Mouse (Mus musculus): ENCODE results near the gene Gm10188. TPM values are rescaled to one million over a fixed set of nuclear protein-coding genes. Genes with fewer than 3 reads are reported as not detected.

Gm10188 gene
- not detected for total RNA-seq (2021)
- long read RNA-seq, experiment 1 = 0 reads
- long read RNA-seq, experiment 2 = 0 reads

DNA sequence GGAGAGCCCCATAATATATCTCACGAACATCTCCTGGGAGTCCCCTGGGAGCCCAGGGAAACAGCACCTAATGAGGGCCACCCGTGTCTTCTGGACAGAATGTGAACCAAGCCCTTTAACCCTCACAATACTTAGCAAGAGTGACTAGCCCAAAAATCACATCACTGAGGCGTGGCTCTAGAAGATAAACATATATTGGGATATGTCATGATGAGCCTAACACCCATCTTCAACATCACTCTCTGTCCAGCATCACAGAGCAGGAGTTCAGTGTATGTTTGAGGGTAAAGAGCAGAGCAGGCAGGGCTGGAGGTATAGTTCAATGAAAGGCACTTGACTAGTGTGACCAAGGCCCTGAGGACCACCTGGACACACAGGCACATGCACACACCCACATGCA is at the start of gene Gm10188:
Gene Gm10188 (minus strand): TSS at position 101 of the 400 bp plus-strand sequence.
- no peak for DNase-seq (ENCODE audit: low spot score in 2 of 2)

DNA sequence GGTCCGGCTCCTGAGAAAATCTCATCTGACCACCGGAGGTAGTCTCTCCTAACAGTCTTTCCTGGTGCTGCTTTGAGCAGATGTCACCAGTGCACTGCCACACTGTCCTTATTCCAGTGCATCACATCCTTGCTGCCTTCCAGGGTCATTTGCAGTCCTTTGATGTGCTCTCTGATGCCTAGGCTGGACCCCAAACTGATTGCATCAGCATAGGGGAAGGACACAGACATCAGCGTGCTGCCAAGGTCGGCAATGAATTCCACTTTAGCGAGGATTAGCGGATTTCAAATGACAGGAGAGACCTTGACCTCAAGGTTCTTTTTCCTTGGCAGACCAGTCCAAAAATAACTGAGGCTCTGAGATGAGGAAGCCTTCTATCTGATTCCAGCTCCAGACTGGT is 47.6 kb upstream of the Gm10188 start:
- no peak for DNase-seq (ENCODE audit: low spot score in 2 of 2)

DNA sequence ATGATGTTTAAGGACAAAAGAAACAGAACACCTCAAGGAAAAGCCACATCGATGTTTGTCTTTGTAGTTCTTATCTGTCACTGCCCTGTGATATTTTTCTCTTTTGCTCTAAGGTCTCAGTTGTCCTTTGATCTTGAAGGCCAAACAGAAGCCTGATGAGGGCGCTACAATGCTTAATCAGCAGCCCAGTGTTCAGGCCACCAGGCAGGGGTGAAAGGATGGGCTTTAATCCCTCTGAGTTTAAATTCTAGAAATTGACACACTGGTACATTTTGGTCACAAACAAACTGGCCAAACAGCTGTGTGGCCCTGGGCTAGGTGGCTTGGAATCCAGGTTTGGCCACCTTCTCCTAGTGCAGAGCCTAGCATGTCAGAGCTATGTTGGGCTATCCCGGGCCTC is 47.1 kb upstream of the Gm10188 start:
- no peak for DNase-seq (ENCODE audit: low spot score in 2 of 2)

DNA sequence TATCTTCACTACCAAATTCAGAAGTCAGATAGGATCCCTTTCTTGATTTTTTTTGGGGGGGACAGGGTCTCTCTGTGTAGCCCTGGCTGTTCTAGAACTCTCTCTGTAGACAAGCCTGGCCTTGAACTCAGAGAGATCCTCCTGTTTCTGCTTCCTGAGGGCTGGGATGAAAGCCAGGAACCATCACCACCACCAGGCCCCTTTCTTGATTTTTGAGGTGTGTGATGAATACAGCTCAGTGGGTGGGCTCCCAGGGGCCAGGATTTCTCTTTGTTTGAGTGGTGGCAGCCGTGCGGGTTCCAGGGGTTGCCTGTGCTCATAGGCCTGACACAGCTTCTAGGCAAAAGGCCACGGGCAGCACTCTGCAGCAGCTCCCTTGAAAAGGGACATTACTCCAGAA is 41.7 kb upstream of the Gm10188 start:
- DNase-seq (ENCODE audit: low spot score in 2 of 2) = no peak

DNA sequence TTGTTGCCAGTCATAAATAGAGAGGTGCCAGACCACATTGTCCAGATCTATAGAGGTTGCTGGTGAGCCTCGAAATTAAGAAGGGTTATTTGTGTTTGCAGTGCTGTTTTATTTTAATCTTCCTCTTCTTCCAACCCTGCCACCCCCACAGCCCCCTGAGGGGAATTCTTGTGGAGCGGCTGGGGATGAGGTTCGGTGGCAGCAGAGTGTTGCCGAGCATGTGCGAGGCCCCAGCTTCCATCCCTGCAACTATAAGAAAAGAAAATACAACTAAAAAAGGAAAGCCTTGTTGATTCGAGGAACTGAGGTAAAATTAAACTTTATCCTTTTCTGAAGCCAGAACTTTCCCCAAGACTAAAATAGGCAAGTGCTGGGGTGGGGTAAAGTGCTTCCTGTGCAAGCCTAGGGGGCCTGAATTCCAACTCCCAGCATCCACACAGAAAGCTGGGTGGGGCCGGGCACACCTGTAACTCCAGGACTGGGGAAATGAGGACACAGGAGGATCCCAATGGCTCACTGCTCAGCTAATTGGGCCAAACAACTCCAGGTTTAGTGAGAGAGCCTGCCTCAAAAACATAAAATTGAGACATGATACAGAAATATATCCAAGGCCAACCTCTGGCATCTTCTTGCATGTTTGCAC is 39.0 kb upstream of the Gm10188 start:
- no peak for DNase-seq (ENCODE audit: low spot score in 2 of 2)

DNA sequence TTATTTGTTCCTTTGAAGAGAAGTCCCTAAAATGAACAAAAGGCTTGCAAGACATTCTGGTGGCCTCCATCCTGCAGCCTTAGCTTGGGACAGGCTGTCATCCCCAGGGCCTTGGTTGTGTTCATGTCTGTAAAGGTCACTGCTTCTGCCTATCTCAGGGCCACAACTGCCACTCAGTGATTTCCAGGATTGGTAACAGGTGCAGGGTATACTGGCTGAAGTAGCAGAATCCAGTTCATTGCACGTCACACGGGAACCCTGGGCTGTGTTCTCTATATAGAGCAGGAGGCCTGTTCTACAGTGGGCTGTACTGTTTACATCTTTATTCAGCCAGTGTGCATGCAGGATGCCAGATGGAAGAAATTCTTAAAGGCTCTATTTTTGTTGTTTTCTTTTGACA is 38.4 kb upstream of the Gm10188 start:
- DNase-seq (ENCODE audit: low spot score in 2 of 2) = no peak

DNA sequence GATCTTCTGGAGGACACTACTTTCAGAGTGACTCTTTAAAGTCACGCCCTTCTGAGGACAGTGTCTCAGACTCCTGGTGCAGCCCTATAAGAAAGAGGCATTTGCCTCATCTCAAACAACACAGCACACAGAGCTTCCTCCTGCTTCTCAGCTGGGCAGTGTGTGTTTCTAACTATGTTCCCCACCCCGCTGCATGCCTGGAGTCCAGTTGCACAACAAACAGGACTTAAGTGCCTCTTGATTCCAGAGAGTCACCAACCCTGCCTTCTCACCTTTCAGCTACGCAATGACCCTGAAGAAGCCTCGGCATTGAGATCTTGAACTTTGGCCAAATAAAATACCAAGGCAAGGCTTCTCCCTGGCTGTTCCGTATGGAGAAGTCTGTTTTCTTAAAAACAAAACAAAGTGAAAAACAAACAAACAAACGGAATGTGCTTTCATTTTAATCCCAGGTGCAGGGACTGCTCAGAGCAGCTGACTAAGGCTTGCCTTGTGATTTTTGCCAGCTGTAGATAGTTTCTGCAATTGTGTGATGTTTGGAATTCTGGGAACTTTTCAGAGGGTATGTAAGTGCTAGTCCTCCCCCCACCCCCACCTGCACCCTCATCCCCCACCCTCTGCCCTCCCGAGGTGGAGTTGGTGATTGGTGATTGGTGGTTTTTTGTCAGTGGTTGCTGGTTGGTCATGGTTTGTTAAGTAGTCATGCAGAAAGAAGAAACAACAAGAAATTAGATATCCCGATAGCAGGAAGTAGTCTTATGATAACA is 37.4 kb upstream of the Gm10188 start:
- DNase-seq (ENCODE audit: low spot score in 2 of 2) = no peak

DNA sequence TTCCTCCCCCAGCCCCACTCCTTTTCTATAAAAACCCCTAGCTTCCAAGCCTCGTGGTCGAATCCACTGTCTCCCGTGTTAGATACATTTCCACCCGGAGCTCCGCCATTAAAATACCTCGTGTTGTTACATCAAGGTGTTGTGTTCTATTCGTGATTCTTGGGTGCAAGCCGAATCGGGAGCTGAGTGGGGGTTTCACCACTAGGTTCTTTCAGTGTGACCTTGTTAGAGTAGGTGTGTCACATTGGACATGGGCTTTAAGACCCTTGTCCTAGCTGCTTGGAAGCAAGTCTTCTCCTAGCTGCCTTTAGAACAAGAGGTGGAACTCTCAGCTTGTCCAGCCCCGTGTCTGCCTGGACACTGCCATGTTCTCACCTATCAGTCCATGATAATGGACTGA is 36.4 kb upstream of the Gm10188 start:
- DNase-seq (ENCODE audit: low spot score in 2 of 2) = no peak

DNA sequence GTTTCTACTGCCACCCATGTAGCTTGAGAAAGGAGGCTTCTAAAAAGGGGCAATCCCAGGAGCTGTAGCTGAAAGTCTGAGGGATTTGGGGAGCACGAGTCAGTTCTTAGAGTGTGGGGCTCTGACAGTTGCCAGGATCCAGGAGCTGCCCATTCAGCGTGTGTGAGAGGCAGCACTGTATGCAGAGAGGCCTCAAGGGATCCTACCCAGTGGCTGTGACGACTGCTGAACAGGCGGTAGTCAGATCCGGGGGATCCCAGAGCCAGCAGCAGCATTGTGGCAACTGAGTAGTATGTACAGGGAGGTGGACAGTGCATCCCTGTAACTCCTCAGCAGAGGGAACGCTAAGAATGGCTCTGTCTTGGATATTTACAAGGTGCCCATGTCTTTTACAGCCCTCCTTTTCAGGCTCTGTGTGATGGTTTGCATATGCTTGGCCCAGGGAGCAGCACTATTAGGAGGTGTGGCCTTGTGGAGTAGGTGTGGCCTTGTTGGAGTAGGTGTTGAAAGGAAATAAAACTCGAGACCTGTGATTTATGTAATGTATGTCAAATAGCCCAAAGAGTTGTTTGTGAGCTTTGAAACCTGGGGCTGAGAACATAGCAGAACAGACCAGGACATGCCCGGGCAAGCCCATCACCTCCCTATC is 35.8 kb upstream of the Gm10188 start:
- no peak for DNase-seq (ENCODE audit: low spot score in 2 of 2)

DNA sequence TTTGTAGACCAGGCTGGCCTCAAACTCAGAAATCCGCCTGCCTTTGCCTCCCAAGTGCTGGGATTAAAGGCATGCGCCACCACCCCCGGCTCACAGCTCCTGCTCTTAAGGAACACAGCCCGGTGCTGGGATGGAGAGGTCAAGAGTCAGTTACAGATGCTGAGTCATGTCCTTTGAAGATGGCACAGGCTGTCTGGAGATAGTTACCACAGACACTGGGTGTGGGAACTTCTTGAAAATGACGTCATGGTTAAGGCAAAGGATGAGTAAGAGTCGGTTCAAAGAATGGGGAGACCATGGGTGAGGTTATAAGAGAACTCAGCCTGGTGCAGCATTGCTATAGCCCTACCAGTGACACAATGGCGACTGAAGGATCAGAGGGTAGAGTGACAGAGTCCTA is 35.0 kb upstream of the Gm10188 start:
- DNase-seq (ENCODE audit: low spot score in 2 of 2) = no peak

DNA sequence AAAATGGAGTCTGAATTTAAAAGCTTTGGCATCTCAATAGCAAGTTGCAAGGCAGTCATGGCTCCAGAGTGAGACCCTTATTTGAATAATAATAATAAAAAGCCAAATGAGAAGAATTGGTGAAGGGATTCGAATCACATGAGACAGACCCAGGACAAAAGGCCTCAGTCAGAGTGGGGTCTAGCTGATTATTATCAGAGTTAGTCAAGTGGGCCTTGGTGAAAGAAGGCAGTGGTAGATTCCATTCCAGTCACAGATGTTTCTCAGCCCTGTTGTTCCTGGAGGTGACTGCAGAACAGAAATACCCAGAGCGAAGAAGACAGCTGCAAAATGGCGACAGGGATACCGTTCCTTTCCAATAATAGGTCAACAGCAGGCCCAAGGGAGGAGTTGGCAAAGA is 34.1 kb upstream of the Gm10188 start:
- DNase-seq (ENCODE audit: low spot score in 2 of 2) = no peak

DNA sequence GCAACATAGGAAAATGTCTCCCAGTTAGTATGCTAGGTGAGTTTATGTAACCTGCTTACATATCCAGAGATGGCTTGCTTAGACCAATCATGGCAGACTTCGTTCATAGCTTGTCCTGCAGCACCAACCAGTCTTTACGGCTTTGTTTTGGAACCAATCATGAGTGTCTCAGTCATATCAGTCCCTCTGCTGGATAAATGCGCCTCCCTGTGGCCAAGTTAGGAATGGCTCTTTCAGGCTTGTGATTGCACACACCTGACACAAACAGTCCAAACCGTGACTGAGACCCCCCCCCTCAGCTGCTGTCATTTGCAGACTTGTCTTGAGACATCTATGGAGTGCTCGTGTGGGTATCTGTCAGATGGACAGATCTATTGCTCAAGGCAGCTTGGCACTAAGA is 31.5 kb upstream of the Gm10188 start:
- no peak for DNase-seq (ENCODE audit: low spot score in 2 of 2)

DNA sequence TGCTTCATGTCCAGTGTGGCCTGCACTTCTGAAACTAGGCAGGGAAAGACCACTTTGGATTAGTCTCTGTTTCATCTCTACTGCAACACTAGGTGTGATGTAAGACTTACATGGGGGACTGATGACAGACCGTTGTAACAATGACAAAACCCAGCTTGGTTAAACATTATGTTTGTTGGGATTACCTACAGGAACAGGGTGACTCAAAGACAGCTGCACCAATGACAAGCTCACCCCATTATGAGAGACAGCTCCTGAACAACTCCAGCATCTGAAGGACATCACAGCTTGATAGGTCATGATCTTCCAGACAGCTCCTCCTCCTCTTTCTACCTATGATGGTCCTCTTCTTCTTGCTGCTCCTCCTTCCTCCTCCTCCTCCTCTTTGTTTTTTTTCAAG is 30.8 kb upstream of the Gm10188 start:
- no peak for DNase-seq (ENCODE audit: low spot score in 2 of 2)

DNA sequence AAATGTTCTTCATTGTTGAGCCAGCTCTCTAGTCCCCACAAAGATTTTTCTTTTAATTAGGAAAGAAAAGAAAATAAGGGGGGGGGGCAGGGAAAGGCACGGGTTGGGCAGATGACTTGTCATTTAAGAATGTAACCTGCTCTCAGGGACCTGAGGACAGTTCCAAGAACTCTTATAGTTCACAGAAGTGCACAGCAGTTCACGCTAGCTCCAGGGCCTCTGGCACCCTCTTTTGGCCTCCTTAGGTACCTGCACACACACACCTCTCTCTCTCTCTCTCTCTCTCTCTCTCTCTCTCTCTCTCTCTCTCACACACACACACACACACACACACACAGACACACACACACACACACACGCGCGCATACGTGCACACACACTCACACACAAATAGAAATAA is 24.9 kb upstream of the Gm10188 start:
- DNase-seq (ENCODE audit: low spot score in 2 of 2) = no peak

DNA sequence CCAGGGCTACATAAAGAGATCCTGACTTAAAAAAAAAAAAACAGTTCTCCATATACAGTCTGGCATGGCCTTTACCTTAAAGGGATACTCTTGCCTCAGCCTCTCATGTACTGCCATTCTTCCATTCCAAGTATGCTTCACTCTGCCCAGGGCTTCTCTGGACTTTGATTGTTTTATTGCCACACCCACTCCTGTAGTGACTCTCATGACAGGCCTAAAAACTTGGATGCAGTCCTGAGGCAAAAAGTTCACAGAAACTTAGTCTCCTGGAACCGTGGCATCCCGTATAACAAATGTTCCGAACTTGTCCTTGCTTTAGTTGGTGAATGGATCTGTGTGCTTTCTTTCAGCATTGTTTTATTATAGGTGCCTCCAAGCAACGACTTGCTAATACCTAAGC is 17.1 kb upstream of the Gm10188 start:
- no peak for DNase-seq (ENCODE audit: low spot score in 2 of 2)

DNA sequence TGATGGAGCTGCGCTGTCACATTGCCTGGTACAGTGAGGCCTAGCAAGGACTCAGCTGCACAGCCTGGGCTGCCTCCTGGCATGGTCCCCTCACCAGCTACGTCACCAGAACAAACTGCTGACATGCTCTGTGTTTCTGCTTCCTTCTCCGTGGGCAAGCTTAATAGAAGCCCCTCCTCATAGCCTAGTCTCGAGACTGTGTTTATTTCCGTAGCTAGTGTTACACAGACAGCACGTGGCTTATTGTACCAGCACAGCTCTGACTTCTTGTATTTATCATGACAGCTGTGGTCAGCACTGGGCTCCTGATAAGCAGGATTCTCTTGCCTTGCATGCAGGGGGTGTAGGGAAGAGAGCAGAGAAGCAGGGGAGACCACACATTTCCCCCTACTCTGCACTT is 16.6 kb upstream of the Gm10188 start:
- no peak for DNase-seq (ENCODE audit: low spot score in 2 of 2)

DNA sequence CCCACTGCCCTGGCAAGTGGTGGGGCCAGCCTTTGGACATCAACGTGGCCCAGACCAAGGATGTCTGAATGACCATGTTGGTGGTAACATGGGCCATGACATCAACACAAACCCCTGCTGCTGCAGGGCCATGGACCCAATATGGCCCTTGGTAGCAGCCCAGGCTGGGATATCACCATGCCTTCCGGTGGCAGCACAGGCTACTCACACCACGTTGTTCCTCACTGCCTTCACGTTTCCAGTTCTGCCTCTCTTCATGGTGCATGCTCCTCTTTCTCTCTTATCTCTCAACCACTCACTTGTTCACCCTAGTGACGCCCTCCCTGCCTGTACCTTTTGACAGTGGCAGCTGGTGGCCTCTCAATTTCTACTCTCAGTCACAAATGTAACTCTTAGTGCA is 15.4 kb upstream of the Gm10188 start:
- DNase-seq (ENCODE audit: low spot score in 2 of 2) = no peak

DNA sequence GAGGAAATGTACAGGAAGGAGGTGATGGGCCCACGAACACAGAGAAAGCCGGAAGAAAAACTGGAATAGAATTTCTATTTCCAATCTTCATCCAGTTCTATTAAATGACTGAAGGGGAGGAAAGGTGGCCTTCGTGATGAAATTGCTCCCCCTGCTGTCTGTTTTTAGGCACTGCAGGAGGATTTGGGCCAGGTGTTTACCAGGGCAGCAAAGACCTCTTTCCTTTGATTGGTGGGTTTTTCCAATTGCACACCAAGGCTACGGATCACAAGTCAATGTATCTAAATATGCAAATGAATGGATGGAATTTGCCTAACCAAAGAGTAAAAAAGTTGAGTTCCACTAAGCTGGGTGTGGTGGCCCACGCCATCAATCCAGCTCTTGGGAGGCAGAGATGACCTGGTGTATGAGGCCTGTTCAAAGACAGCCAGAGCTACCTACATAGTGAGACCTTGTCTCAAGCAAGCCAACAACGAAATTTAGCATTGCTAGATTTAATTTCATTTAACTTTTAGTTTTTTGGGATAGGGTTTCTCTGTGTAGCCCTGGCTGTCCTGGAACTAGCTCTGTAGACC is 8.1 kb upstream of the Gm10188 start:
- peak in 1 of 2 experiments; percentile 47 for DNase-seq (ENCODE audit: low spot score in 2 of 2)

DNA sequence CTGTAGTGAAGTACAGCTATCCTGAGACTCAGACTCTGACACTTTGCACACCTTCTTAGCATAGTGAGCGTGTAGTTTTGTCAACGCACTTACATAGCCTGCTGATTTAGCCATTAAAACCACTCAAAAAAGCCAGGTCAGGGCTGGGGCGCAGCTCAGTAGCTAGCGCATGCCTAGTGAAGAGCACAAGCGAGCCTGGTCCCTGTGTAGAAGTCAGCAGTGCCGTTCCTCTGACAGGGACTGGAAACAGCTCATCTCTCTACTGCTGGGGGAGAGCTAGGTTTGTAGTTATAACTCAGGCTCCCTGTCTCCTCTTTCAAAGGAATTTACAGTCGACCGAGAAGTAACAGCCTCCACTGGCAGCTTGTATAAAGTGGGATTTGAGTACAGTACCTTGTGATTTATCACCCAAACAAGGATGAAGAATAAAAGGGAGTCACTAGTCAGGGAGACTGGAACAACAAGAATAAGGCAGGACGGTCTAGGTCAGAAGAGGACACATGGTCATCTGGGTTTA is 5.2 kb upstream of the Gm10188 start:
- no peak for DNase-seq (ENCODE audit: low spot score in 2 of 2)

DNA sequence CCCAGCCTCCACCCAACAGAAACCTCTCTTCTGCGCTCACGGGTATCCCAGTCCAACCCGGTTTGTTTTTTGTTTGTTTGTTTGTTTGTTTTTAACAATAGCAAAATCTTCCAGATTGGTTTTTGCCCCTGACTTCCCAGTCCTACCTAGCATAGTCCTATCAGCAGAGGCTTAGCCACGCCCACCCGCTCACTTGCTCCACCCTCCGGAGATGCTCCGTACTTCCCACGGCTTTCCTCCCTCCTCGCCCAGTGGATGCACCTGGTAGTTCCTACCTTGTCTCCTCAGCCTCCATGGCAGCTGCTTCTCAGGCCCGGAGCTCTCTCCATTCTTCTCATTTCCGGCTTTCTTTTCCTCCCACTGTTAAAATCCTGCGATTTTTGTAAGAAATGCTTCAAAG is 4.0 kb upstream of the Gm10188 start:
- DNase-seq (ENCODE audit: low spot score in 2 of 2) = no peak

DNA sequence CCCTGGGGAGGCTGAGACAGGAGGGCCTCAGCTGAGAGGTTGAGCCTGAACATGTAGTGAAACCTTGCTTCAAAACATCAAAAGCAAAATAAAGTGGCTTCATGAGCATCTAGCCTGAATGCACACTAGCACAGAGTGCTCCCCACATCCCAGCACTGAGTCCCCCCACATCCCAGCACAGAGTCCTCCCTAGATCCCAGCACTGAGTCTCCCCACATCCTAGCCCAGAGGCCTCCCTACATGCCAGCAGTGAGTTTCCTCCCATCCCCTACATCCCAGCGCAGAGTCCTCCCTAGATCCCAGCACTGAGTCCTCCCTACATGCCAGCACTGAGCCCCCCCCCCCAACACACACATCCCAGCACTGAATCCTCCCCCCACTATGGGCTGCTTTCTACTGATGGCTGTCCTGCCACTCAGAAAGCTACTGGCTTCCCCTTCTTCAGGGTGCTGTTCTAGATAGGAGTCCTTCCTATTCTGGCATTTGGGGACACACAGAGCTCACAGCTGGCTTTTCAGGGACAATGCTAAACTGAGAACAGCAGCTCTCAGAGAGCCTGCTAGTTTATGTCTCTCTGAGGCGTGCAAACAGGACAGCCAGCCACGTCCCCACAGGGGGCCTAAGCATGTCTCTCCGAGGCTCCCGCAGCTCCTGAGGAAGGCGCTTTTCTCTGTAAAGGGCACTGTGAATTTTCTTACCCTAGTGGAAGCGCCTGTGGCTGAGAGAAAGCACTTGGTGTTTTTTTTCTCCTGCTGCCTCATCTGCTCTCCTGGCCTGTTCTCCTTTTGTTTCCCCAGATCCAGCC is 2.1 kb upstream of the Gm10188 start:
- no peak for DNase-seq (ENCODE audit: low spot score in 2 of 2)

All from gastrocnemius, postnatal 4 days (tissue).